Mouse (Mus musculus) embryo, embryonic 10.5 days (tissue): Measurements from ENCODE around the gene Smoc2.

Experiments used
- DNase-seq: peaks from one replicate; pipeline ENCODE4 v3.0.0-alpha.2; 2015; ENCODE audit warnings: low spot score

The Smoc2 gene

DNA sequence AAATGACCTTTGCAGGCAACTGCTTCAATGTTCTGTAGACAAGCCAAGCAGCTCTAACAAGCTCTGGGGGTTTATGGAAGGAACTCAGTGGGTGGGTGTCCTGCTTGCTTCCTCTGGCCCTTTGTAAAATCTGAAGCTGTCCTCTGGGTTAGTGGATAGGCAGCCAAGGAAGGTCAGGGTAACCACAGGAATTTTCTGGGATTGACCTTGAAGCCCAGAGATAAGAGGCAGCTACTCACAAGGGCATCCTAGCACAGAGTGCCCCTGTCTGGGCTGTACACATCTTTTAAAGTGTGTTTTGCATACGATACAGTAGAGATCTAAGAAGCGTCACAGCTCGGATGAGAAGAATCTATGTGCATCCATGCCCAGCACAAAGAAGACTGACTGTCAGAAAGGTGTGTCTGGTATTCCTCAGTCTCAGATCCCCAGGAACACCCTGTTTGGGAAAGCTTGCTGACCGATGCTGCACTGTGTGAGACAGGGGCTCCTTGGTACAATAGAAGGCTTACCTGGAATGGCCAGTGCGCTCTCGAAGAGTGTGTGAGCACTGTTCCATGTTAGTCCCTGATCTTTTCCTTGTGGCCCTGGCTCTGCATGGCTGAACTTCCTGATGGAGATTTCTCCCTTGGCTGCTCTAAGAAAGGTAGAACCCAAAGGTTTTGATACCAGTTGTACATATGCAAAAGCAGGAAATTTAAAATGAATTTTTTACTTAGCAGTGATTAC is 69.9 kb downstream of the Smoc2 start:
- no peak for DNase-seq

- DNase-seq = no peak
Observed at GRCm38 (mm10) chr17:14353219-14354079, 74.1 kb downstream of the Smoc2 start.

DNA sequence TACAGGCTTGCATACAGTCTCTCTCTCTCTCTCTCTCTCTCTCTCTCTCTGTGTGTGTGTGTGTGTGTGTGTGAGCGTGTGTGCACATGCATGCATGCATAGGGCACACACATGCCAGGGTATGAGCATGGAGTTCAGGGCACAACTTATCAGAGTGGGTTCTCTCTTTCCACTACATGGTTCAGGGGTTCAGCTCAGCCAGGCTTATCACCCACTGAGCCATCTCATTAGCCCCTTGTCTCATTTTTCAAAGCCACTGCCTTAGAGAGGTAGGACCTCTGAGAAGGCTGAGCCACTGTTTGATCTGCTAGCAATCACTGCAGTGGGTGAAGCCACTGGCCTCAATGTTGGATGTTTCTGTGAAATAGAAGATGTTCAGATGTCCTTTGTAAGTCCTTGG is 82.2 kb downstream of the Smoc2 start:
- DNase-seq = no peak

DNA sequence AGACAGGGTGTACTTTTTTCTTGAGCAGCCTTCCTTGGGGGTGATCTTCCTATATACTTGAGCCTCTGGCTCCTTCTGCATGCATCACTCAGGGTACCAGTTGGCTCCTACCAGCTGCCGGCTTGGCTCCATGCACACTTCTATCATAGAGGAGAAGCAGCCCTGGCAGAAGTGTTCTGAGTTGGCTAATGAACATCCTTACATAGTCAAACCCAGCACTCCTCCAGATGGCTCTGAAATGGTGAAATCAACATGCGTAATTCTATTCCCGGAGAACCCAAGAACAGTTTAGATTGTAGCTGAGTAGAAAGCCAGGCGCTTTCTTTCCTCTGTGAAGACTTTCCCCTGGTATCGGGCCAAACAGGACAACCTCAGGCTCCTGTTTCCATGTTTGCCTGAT is 91.2 kb downstream of the Smoc2 start:
- DNase-seq = no peak

- DNase-seq = no peak
Observed at GRCm38 (mm10) chr17:14371606-14372005, 92.3 kb downstream of the Smoc2 start.

DNA sequence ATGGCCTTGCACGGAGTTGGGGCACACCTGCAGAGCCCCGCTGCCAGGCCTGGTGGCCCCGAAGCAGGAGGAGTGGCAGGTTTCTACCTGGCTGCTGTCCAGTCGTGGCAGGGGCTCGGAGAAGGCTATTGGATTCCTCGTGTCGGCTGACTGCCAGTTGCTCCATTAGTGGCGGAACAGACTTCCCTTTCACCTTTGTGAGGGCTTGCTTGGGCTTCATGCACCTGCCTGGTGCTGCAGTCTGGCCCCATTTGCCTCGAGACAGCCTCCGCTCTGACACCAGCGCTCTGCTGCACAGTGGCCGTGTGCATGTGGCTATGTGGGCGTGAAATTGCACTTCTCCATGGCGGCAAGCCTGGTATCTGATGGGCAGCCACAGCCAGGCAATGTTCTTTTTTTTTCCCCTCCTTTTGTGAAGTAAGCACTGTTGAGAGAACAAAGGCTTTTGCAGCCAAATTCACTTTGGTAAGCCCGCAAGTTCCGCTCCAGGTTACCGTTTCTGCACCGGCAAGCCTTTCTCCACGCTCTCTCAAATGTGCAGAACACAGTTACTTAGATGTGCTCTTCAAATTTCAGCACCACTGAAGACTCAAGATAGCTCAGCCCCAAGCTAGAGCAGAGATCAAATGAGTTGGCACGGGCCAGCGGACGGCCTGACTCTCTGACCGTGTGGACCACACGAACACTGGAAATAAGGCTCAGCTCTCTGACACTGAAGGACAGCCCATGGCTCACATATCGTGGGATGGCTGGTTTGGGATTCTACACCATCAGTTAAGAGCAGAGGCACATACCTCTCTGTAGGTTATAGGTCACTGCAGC is 93.2 kb downstream of the Smoc2 start:
- no peak for DNase-seq

DNA sequence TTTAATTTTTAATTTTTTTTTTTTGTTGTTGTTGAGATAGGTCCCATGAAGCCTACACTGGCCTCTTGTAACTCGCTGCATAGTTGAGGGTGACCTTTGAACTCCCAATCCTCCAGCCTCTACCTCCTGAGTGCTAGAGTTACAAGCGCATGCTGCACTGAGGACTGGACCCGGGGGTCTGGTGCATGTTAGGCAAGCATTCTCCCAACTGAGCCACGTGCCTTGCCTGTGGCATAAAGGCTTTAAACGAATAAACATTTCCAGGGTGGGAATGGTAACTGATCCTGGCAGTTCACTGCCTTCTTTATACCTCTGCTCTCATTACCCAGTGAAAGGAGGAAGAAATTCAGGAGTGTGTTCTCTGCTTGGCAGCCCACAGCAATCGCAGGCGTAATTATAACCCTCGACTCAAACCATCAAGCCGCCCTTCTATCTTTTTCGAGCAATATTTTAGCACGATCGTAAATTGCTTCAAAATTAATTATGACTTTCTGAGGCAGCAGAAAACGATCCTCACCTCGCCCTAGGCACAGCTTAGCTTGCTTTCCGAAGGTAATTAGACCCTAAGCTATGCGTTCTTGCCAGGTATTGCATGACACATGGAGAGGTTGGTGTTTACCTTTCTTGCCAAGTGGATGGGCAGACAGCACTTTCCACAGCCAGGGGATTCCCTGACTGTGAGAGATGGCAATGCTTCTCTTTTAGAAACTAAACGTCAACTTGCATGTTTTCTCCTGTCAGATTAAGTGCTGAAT is 99.6 kb downstream of the Smoc2 start:
- DNase-seq = peak; percentile 38

DNA sequence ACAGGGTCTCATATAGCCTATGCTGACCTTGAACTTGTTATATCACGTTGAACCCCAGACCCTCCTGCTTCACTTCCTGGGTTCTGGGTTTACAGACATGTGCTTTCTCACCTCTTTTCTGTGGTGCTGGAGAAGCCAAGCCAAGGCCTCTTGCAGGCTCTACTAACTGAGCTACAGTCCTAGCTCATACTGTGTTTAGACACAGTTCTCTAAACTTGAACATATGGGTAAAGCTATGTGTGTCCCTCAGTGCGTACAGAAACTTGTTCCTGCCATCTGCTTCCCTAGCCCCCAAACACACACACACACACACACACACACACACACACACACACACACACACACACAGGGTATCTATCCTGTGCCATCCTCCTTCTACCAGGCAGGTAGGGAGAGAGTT is 100.2 kb downstream of the Smoc2 start:
- no peak for DNase-seq

DNA sequence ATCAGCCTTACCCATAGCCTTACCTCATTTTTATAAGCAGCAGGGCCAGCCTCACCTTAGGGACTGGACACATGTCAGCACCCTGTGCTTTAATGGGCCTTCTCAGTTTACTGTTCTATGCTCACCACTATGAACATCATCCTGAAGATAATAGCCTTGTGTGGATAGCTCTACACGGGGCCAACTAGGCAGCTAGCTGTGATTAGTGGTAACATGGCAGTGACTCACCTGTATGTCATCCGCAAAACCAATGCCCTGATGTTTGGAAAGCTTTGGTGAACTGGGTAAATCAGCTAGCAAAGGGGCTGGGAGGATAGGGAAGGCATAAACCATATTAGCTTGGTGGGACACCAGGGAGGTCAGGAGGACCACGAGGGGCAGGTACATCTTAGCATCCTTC is 100.7 kb downstream of the Smoc2 start:
- DNase-seq = no peak

DNA sequence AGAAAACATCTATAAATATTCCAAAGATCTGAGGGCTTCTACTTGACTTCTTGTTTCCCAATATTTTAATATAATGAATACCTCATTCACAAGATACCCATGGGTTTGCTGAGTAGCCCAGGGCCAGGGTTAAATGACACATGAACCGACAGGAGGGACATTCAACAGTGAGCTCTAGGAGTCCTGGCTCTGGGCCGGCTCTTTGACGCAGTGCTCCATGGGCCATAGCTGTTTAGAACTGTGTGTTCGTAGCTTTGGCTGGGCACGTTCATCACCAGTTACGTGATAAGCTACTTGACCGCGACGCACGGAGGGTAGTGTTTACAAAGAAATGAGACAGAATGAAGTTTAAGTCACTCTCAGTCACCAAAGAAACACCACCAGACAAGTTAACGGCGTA is 101.2 kb downstream of the Smoc2 start:
- DNase-seq = no peak

- no peak for DNase-seq
Observed at GRCm38 (mm10) chr17:14381482-14381881, 102.2 kb downstream of the Smoc2 start.

DNA sequence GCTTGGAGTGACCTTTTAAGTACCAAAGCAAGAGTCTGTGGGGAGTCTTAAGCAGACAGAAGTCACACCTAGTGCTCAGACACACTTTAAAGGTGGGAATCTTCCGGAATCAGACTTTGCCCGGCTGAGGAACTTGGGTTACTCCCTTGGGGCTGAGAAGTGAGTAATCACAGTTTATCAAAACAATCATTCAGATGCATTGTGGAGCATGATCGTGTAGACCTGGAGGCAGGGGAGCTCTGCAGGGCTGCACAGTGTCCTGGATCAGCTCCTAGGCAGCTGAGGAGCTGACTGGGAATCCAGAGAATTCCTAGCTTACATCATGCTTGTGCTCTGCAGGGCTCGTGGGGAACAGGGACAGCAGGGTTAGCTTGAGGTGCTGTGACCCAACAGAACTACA is 104.7 kb downstream of the Smoc2 start:
- DNase-seq = no peak

GRCm38 (mm10) chr17:14384980-14385379 is 105.7 kb downstream of the Smoc2 start:
- no peak for DNase-seq

GRCm38 (mm10) chr17:14387261-14387660 is 108.0 kb downstream of the Smoc2 start:
- no peak for DNase-seq

- no peak for DNase-seq
Observed at GRCm38 (mm10) chr17:14392443-14392842, 113.1 kb downstream of the Smoc2 start.

DNA sequence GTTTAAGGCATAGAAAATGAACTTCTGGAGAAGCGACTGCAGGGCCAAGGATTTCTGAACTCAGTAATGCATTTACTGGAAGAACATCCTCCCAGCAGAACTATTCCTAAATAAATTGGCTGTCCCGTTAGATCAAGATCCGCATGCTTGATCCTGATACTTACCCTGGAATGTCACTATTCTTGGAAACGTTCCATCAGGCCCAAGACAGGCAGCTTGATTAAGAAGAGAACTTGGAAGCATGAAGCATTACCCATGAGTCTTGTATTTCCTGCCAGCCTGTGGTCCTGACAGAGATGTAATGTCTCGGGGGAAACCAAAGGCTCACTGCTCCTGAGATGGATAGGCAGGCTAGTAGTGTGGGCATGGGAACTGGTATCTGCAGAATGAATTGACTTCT is 115.6 kb downstream of the Smoc2 start:
- DNase-seq = no peak

DNA sequence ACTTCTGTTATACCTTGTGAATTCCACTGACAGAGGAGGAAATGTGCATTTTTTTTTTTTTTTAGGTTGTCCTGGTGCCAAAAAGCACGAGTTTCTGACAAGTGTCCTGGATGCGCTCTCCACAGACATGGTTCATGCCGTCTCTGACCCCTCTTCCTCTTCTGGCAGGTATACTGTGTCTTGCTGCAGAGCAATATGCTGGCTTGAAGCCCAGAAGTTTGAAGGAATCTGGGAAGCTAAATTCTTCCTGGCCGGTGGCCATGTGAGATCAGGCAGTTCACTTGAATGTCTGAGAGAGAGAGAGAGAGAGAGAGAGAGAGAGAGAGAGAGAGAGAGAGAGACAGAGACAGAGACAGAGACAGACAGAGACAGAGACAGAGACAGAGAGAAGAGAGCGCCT is 118.2 kb downstream of the Smoc2 start:
- no peak for DNase-seq

GRCm38 (mm10) chr17:14398650-14399424 is 119.5 kb downstream of the Smoc2 start:
- DNase-seq = no peak

- DNase-seq = no peak
Observed at GRCm38 (mm10) chr17:14400960-14401359, 121.7 kb downstream of the Smoc2 start.

- no peak for DNase-seq
Observed at GRCm38 (mm10) chr17:14407874-14408273, 128.6 kb downstream of the Smoc2 start.

DNA sequence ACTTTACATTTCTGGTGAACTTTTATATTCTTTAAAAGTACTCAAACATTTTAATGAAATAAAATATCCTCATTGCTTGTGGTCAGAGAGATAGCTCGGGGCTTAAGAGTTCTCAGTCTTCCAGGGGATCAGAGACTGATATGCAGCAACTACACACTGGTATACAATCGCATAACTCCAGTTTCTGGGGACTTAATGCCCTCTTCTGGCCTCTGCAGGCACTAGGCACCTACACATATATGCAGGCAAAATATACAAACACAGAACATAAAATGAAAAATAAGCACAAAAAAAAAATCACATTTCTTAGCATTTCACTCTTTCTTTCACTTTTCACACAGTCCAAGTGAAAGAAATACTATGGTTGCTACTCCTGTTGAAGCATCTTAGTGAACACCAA is 133.2 kb downstream of the Smoc2 start:
- no peak for DNase-seq
